Mouse (Mus musculus): ENCODE results near the gene Ccdc32. TPM values are rescaled to one million over a fixed set of nuclear protein-coding genes. Genes with fewer than 3 reads are reported as not detected.
A peak's percentile ranks its signal among the peaks of the same experiment; 100 is the strongest.
"Not testable (repeated sequence)": the region's sequence is repeated elsewhere in the genome, so short reads cannot be mapped to it uniquely, and the experiment has no call there.

Gene Ccdc32
- polyA plus RNA-seq, 1 experiment from 2014 or later = 26.6 TPM

DNA sequence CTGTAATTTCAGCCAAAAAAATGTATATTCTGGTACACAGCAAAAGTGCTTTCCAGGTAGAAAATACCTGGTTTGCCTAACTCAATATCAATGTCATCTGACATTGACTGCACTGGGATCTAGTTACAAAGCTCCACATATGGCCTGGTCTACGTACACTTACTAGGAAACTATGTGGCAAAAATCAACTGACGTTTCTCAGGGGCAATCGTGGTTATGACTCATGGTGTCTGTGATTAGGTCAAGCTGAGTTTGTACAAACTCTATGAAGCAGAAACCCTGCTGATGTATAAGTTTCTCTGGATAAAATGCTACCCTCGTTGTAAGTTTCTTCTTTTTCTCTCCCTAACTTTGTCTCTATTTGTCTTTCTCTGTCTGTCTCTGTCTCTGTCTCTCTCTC lies 3.0 kb upstream of the Ccdc32 start:
- in situ Hi-C loops (cut with MboI; ENCODE audit: low pct_unique_long_range_greater_than_20kb) = no loop called here
- DNase-seq (ENCODE audit: low read depth, low spot score) = no peak
- ATAC-seq = no peak
- ChIA-PET POLR2A (no interaction called here), CTCF (no interaction called here)
- no peak for TF ChIP-seq CTCF (IDR thresholded peaks at IDR 0.05)
- H3K27me3 ChIP-seq = no peaks in the 10 kb centered on the region

DNA sequence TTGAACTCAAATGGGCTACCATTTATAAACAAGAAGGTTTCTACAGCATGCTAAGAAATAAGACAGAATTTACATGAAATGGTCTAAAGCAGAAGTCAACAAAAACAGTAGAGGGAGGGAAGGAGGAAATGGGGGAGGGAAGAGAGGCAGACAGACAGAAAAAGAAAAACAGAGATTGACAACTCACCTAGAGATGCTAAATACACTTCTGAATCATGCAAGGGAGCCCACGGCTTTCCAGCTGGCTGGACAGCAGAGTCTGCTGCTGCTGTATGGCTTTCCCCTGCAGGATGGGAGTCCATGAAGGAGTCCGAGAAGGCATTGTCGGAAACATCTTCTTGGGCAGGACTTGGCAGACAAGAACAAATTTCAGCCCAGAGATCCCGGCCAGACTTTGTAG lies 2.2 kb downstream of the Ccdc32 start:
- DNase-seq (ENCODE audit: low read depth, low spot score) (no peak), ATAC-seq (no peak)
- in situ Hi-C loops (cut with MboI; ENCODE audit: low pct_unique_long_range_greater_than_20kb) = no loop called here
- POLR2A ChIA-PET = no interaction called here
- CTCF ChIA-PET = no interaction called here
- TF ChIP-seq CTCF (IDR thresholded peaks at IDR 0.05) = no peak
- H3K27me3 ChIP-seq = no peaks in the 10 kb centered on the region

DNA sequence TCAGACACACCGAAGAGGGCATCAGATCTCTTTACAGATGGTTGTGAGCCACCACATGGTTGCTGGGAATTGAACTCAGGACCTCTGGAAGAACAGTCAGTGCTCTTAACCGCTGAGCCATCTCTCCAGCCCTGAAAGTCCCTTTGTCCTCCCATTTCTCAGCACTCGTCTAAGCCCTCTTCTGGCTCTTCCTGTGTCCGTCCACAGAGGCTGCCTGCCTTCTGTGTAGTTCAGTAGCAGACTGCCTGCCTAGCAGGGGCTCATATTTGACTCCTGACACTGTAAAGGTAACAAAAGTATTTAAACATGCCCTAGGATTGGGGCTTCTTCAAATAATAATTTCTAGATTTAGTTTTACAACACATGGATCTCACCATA lies 4.0 kb downstream of the Ccdc32 start:
- no peaks in the 10 kb centered on the region for H3K27me3 ChIP-seq
- ATAC-seq = no peak
- ChIA-PET POLR2A (no interaction called here), CTCF (interaction anchor here (1.0 kb wide), 1 partner anchor 18 kb away, joined by 3 read pairs; no protein-coding TSS in a partner anchor)
- in situ Hi-C loops (cut with MboI; ENCODE audit: low pct_unique_long_range_greater_than_20kb) = no loop called here
- TF ChIP-seq CTCF (IDR thresholded peaks at IDR 0.05) = no peak
- no peak for DNase-seq (ENCODE audit: low read depth, low spot score)

DNA sequence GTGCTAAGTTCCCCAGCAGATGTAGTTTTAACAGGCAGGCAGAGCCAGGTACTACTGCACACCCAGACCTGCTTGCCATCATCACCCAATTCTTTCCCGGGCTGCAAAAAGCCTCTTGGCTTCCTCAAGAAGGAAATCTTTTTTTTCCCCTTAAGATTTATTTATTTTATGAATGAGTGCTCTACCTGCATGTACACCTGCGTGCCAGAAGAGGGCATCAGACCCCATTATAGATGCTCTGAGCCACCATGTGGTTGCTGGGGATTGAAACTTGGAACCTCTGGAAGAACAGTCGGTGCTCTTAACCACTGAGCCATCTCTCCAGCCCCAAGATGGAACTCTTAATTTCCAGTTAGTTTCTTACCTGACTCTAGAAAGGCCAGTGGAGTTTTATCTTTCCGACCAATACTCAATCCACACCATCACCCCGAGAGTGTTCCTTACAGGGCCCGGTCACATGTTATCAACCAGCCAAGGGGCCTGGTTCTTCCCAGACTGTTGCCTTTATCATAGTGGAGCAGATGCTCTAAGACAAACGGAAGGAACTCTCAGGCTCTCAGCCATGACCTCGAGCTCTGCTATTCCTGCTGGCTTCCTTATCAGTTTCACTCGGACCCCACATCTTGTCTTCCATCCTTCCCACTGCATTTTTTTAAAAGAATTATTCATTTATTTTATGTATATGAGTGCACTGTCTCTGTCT lies 4.5 kb downstream of the Ccdc32 start:
- no peaks in the 10 kb centered on the region for H3K27me3 ChIP-seq

DNA sequence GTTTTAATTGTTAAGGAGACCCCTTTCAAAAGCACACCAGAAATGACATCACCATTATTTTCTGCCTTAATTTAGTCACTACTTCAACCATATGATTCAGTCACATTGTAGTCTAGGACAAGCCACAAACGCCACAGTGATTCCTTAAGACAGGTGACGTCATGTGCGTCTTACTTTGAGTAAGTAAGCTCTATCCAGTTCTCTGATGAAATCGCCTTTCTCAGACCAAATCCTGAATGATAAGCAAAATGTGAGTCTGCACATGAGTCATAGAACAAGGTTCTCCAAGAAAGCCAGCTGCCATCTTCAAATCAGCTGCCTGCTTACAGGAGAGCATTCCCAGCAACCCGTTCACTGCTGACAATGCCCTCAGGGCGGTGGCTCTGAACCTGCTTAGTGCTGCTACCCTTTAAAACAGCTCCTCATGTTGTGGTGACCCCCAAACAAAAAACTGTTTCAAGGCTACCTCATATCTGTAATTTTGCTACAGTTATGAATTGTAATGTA lies 6.0 kb downstream of the Ccdc32 start:
- POLR2A ChIA-PET = no interaction called here
- ATAC-seq (no peak), DNase-seq (ENCODE audit: low read depth, low spot score) (no peak)
- in situ Hi-C loops (cut with MboI; ENCODE audit: low pct_unique_long_range_greater_than_20kb) = no loop called here
- no peaks in the 10 kb centered on the region for H3K27me3 ChIP-seq
- TF ChIP-seq CTCF (IDR thresholded peaks at IDR 0.05) = no peak
- CTCF ChIA-PET = no interaction called here

More for the DNA sequence above, 4.5 kb downstream of the Ccdc32 start:
- ChIA-PET POLR2A (no interaction called here), CTCF (no interaction called here)
- TF ChIP-seq CTCF (IDR thresholded peaks at IDR 0.05) = peak; percentile 58
- ATAC-seq = no peak
- DNase-seq (ENCODE audit: low read depth, low spot score) = no peak
- in situ Hi-C loops (cut with MboI; ENCODE audit: low pct_unique_long_range_greater_than_20kb) = no loop called here

DNA sequence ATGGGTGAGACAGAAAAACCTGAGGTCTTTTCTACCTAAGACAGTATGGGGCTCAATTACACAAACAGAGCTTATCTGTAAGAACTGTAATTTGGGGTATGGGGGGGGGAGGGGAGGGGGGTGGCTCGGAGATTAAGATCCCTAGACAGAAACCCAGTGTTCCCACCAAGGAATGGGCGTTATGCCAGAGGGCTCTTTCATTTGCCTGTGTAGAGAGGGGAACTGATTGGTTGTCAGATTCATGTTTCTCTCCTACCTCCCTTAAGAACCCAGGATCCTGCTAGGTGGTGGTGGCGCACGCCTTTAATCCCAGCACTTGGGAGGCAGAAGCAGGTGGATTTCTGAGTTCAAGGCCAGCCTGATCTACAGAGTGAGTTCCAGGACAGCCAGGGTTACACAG lies 9.7 kb downstream of the Ccdc32 start:
- CTCF ChIA-PET = interaction anchor here (1.0 kb wide), 1 partner anchor 9 kb away, joined by 3 read pairs; no protein-coding TSS in a partner anchor
- no peak for TF ChIP-seq CTCF (IDR thresholded peaks at IDR 0.05)
- ATAC-seq = no peak
- no peaks in the 10 kb centered on the region for H3K27me3 ChIP-seq
- DNase-seq (ENCODE audit: low read depth, low spot score) = no peak
- in situ Hi-C loops (cut with MboI; ENCODE audit: low pct_unique_long_range_greater_than_20kb) = no loop called here
- POLR2A ChIA-PET = interaction anchor here (0.6 kb wide), 1 partner anchor 19 kb away, joined by 7 read pairs; no protein-coding TSS in a partner anchor

DNA sequence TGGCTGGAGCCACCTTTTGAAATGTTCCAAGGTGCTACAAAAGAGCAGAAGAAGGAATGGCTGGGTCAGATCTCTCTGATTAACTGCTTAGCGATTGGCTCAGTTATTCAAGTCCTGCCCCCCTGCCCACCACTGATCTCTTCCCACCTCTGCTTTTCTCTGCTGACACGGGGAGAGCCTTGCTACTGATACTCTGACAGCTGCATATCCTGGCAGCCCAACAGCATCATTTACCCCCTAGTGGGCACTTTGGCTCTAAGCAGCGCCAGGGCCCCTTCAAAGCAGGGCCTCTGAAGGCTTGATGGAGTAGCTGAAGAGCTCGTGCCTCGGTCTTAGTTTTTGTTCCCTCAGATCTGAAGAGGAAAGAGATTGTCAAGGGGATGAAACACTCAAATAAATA lies 10.1 kb downstream of the Ccdc32 start:
- POLR2A ChIA-PET = interaction anchor here (0.6 kb wide), 1 partner anchor 19 kb away, joined by 7 read pairs; no protein-coding TSS in a partner anchor

DNA sequence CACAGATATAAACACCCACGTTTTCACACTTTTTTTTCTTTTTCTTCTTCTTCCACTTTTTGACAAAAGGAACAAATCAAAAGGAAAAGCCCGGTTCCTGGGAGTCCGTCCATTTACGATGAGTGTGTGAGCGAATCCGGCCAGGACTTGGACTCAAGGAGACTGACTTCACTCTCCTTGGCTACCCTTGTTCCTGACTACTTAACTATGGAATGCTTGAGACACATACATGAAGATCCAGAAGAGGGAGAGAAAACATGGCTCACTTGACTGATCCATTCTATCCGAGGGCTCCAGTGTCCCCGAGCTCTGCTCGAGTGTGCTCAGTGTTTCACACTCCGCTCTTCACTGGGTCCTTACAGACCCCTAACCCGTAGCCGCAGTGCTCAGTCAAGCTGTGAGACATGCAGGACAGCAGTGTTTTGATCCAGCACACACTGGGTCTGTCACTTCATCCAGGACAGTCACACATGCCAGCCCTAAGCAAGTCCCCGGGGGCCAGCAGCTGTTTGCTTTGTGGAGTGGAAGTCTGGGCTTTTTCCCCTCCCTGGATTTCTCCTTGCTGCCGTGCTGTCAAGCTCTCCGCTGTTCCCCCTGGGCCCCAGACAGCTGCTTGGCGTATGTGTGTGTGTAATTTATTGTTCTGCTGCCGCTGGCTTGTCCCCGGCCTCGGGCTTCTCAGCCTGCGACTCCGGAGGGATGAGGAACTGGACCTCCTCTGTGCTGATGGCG lies 10.6 kb downstream of the Ccdc32 start:
- H3K27me3 ChIP-seq = no peaks in the 10 kb centered on the region
- in situ Hi-C loops (cut with MboI; ENCODE audit: low pct_unique_long_range_greater_than_20kb) = no loop called here
- ChIA-PET CTCF (no interaction called here), POLR2A (no interaction called here)
- no peak for DNase-seq (ENCODE audit: low read depth, low spot score)
- ATAC-seq = no peak
- no peak for TF ChIP-seq CTCF (IDR thresholded peaks at IDR 0.05)

More for the DNA sequence above, 10.1 kb downstream of the Ccdc32 start:
- CTCF ChIA-PET = interaction anchor here (1.0 kb wide), 1 partner anchor 9 kb away, joined by 3 read pairs; no protein-coding TSS in a partner anchor
- H3K27me3 ChIP-seq = no peaks in the 10 kb centered on the region
- in situ Hi-C loops (cut with MboI; ENCODE audit: low pct_unique_long_range_greater_than_20kb) = no loop called here
- TF ChIP-seq CTCF (IDR thresholded peaks at IDR 0.05) = no peak
- no peak for ATAC-seq
- no peak for DNase-seq (ENCODE audit: low read depth, low spot score)

DNA sequence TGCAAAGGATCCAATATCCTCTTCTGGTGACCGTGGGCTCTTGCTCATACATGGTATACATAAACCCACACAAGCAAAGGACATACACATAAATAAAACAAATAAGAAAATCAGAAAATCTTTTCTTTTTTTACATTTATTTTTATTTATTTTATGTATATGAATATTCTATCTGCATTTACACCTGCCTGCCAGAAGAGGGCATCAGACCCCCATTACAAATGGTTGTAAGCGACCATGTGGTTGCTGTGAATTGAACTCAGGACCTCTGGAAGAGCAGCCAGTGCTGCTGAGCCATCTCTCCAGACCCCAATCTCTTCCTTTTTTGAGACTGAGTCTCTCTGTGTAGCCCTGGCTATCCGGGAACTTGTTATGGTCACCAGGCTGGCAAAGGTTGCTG lies 11.5 kb downstream of the Ccdc32 start:
- ATAC-seq = no peak
- ChIA-PET CTCF (no interaction called here), POLR2A (no interaction called here)
- DNase-seq (ENCODE audit: low read depth, low spot score) = no peak
- in situ Hi-C loops (cut with MboI; ENCODE audit: low pct_unique_long_range_greater_than_20kb) = no loop called here
- no peaks in the 10 kb centered on the region for H3K27me3 ChIP-seq
- peak; percentile 59 for TF ChIP-seq CTCF (IDR thresholded peaks at IDR 0.05)

- H3K27me3 ChIP-seq; DNase-seq (ENCODE audit: low read depth, low spot score); ATAC-seq; POLR2A ChIA-PET; in situ Hi-C loops (cut with MboI; ENCODE audit: low pct_unique_long_range_greater_than_20kb); CTCF ChIA-PET: not testable (repeated sequence)
Measured at GRCm38 (mm10) chr2:119016312-119016711, 12.9 kb downstream of the Ccdc32 start.

- TF ChIP-seq CTCF (IDR thresholded peaks at IDR 0.05) = no peak
- no peaks in the 10 kb centered on the region for H3K27me3 ChIP-seq
- CTCF ChIA-PET = no interaction called here
- ATAC-seq = peak; percentile 73
- DNase-seq (ENCODE audit: low read depth, low spot score) = peak; percentile 43
- POLR2A ChIA-PET = no interaction called here
- in situ Hi-C loops (cut with MboI; ENCODE audit: low pct_unique_long_range_greater_than_20kb) = no loop called here
Measured at GRCm38 (mm10) chr2:119015604-119016180, 13.5 kb downstream of the Ccdc32 start.
